Mouse (Mus musculus): ENCODE results near the gene Cyp2c40. TPM values are rescaled to one million over a fixed set of nuclear protein-coding genes. Genes with fewer than 3 reads are reported as not detected.

The Cyp2c40 gene
- polyA plus RNA-seq (2012), result not detected in 2 replicates

DNA sequence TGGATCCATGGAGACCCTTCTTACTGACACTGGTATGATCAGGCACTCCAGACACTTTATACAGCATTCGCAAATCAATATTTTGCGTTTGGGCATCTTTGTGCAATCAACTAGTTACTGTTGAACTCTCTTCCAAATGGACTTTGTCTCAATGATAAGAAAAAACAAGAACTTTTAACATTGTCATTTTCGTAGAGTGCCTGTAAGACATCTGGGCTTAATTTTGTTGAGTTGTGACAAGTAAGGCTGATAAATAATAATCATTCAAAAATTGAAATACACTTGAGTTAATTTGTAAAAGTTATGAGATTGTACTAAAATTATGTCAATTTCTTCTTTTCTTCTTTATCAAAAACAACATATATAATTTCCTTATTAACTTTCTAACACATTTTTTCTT, at the start of gene Cyp2c40:
TSS of gene Cyp2c40 (minus strand) at position 101 of the 400 bp plus-strand sequence.

DNA sequence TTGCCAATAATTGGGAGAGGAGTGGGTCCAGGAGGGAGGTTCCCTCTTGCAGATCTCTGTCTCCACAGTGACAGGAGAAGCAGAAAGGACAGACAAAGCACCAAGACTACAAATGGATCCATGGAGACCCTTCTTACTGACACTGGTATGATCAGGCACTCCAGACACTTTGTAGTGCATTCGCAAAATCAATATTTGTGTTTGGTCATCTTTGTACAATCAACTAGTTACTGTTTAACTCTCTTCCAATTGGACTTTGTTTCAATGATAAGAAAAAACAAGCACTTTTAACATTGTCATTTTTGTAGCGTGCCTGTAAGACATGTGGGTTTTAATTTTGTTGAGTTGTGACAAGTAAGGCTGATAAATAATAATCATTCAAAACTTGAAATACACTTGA, 71.7 kb downstream of the Cyp2c40 start, which contains the start of gene Cyp2c68:
TSS of gene Cyp2c68 (minus strand) at position 135 of the 400 bp plus-strand sequence.

Other genes starting within 250 kb of the Cyp2c40 start
- not detected in 2 replicates for gene Cyp2c67, start 163.8 kb downstream of the Cyp2c40 start, polyA plus RNA-seq (2012)
- not detected in 2 replicates for gene Cyp2c68, start 71.8 kb downstream of the Cyp2c40 start, polyA plus RNA-seq (2012)
- gene Cyp2c69, start 74.0 kb upstream of the Cyp2c40 start, polyA plus RNA-seq (2012), result not detected in 2 replicates
- gene Cyp2c37, start 179.6 kb upstream of the Cyp2c40 start, polyA plus RNA-seq (2012), result not detected in 2 replicates

All from megakaryocyte-erythroid progenitor cell, adult 5 weeks (primary cell).